Mouse (Mus musculus) CH12.LX (cell line): ENCODE data around the gene Cstad.

Experiments used
- CTCF ChIP-seq, 2 experiments: IDR thresholded peaks in 1 of 2; conservative IDR thresholded peaks in 1 of 2; 2 replicates each; pipeline ENCODE4 v1.5.1; 2011 to 2012; ENCODE audit warnings: low read depth in 2 of 2, low read length in 2 of 2, improper control_type of control experiment in 1 of 2, inconsistent platforms in 1 of 2, mild to moderate bottlenecking in 1 of 2, moderate library complexity in 1 of 2
- E2F4 ChIP-seq: IDR thresholded peaks from 2 replicates; pipeline ENCODE4 v1.6.1; 2011; ENCODE audit warnings: low read depth, low read length, improper control_type of control experiment; ENCODE audit not compliant: insufficient replicate concordance
- HCFC1 ChIP-seq: IDR thresholded peaks from 2 replicates; pipeline ENCODE4 v1.6.1; 2012; ENCODE audit warnings: low read depth, mild to moderate bottlenecking, inconsistent platforms, low read length, improper control_type of control experiment
- MEF2A ChIP-seq: IDR thresholded peaks from 2 replicates; pipeline ENCODE4 v1.6.1; 2014; ENCODE audit warnings: low read depth, mild to moderate bottlenecking, inconsistent platforms, low read length, improper control_type of control experiment, borderline replicate concordance
- MYC ChIP-seq: IDR thresholded peaks from 2 replicates; pipeline ENCODE4 v1.6.1; 2011; ENCODE audit warnings: low read depth, mild to moderate bottlenecking, improper control_type of control experiment, low read length
- NRF1 ChIP-seq: IDR thresholded peaks from 2 replicates; pipeline ENCODE4 v1.6.1; 2014; ENCODE audit warnings: low read depth, mild to moderate bottlenecking, inconsistent platforms, low read length, improper control_type of control experiment, moderate library complexity
- POLR2A ChIP-seq: IDR thresholded peaks from 2 replicates; pipeline ENCODE4 v1.6.1; 2011; ENCODE audit warnings: low read depth, mild to moderate bottlenecking, improper control_type of control experiment, low read length
- SMC3 ChIP-seq: IDR thresholded peaks from 2 replicates; pipeline ENCODE4 v1.6.1; 2011; ENCODE audit warnings: low read depth, low read length, improper control_type of control experiment
- USF1 ChIP-seq: IDR thresholded peaks from 2 replicates; pipeline ENCODE4 v1.6.1; 2014; ENCODE audit warnings: low read depth, mild to moderate bottlenecking, inconsistent platforms, low read length, improper control_type of control experiment
- USF2 ChIP-seq: conservative IDR thresholded peaks from 2 replicates; pipeline ENCODE4 v1.6.1; 2011; ENCODE audit warnings: low read depth, low read length, improper control_type of control experiment

GRCm38 (mm10) chr2:30613574-30613973, 18.7 kb downstream of the Cstad start:
- TF ChIP-seq MEF2A (no peak), CTCF (conservative IDR thresholded peaks at IDR 0.05 in 1 of 2, IDR thresholded peaks at IDR 0.05 in 1 of 2; ENCODE audit: low read depth in 2 of 2, low read length in 2 of 2) (no peak), NRF1 (no peak), USF1 (no peak), USF2 (no peak), POLR2A (no peak), MYC (no peak), SMC3 (no peak), E2F4 (no peak), HCFC1 (no peak)
